Mouse (Mus musculus): ENCODE results near the gene Otub2. TPM values are rescaled to one million over a fixed set of nuclear protein-coding genes. Genes with fewer than 3 reads are reported as not detected.

Gene Otub2
- polyA plus RNA-seq, 1 experiment from 2014 or later, result 12.1 TPM

- Histone ChIP-seq H3K9ac (ENCODE audit: low read depth, low read length) (peak overlapping the region; percentile 83), H3K27ac (ENCODE audit: low read depth, low read length) (no peak overlapping the region), H3K9me3 (ENCODE audit: control insufficient read depth, low read length) (no peaks in the 10 kb centered on the region), H3K27me3 (ENCODE audit: control insufficient read depth, insufficient read depth, low read length) (no peaks in the 10 kb centered on the region), H3K4me3 (ENCODE audit: low read depth, low read length) (peak overlapping the region; percentile 95), H3K4me2 (replicated peaks; ENCODE audit: low read depth, low read length) (peak overlapping the region; percentile 77), H3K36me3 (ENCODE audit: control insufficient read depth, insufficient read depth, low read length) (no peaks in the 10 kb centered on the region), H3K4me1 (replicated peaks; ENCODE audit: control insufficient read depth, insufficient read depth, low read length) (no peaks in the 10 kb centered on the region)
- ATAC-seq (ENCODE audit: low FRiP score), result no peak; the same call in 1 of the 2 replicates
- DNase-seq (ENCODE audit: low spot score), result no peak
- WGBS, result 12% methylated on average over 33 of the region's 33 CpGs
Measured at GRCm38 (mm10) chr12:103425016-103425728, 36.7 kb downstream of the Otub2 start.

- Histone ChIP-seq H3K9ac (ENCODE audit: low read depth, low read length) (peak within 1 kb of the TSS; percentile 83), H3K36me3 (ENCODE audit: control insufficient read depth, insufficient read depth, low read length) (no peaks in the 10 kb centered on the region), H3K27ac (ENCODE audit: low read depth, low read length) (no peak within 1 kb of the TSS), H3K4me2 (replicated peaks; ENCODE audit: low read depth, low read length) (peak within 1 kb of the TSS; percentile 77), H3K9me3 (ENCODE audit: control insufficient read depth, low read length) (no peaks in the 10 kb centered on the region), H3K4me1 (replicated peaks; ENCODE audit: control insufficient read depth, insufficient read depth, low read length) (no peaks in the 10 kb centered on the region), H3K4me3 (ENCODE audit: low read depth, low read length) (peak within 1 kb of the TSS; percentile 95), H3K27me3 (ENCODE audit: control insufficient read depth, insufficient read depth, low read length) (no peaks in the 10 kb centered on the region)
- peak; percentile 99 for DNase-seq (ENCODE audit: low spot score)
- WGBS, result 2% methylated on average over 33 of the region's 33 CpGs
- ATAC-seq (ENCODE audit: low FRiP score), result peak; percentile 100
Measured at GRCm38 (mm10) chr12:103425729-103426470, 37.4 kb downstream of the Otub2 start, which contains the start of gene Ddx24. TSS of gene Ddx24 (minus strand) at chr12:103425830.

GRCm38 (mm10) chr12:103426710-103427109 is 38.2 kb downstream of the Otub2 start:
- no peak overlapping the region for H3K27ac ChIP-seq (ENCODE audit: low read depth, low read length)
- WGBS, result 88% methylated on average over 7 of the region's 7 CpGs
- ATAC-seq (ENCODE audit: low FRiP score), result no peak
- no peak overlapping the region for H3K9ac ChIP-seq (ENCODE audit: low read depth, low read length)
- H3K4me3 ChIP-seq (ENCODE audit: low read depth, low read length), result no peak overlapping the region
- H3K4me1 ChIP-seq (replicated peaks; ENCODE audit: control insufficient read depth, insufficient read depth, low read length), result no peaks in the 10 kb centered on the region
- no peaks in the 10 kb centered on the region for H3K27me3 ChIP-seq (ENCODE audit: control insufficient read depth, insufficient read depth, low read length)
- no peak overlapping the region for H3K4me2 ChIP-seq (replicated peaks; ENCODE audit: low read depth, low read length)
- no peaks in the 10 kb centered on the region for H3K36me3 ChIP-seq (ENCODE audit: control insufficient read depth, insufficient read depth, low read length)
- no peak for DNase-seq (ENCODE audit: low spot score)
- no peaks in the 10 kb centered on the region for H3K9me3 ChIP-seq (ENCODE audit: control insufficient read depth, low read length)

GRCm38 (mm10) chr12:103433430-103433829 is 44.9 kb downstream of the Otub2 start:
- DNase-seq (ENCODE audit: low spot score) (no peak), ATAC-seq (ENCODE audit: low FRiP score) (no peak)
- H3K36me3 ChIP-seq (ENCODE audit: control insufficient read depth, insufficient read depth, low read length), result no peaks in the 10 kb centered on the region
- no peak overlapping the region for H3K4me2 ChIP-seq (replicated peaks; ENCODE audit: low read depth, low read length)
- H3K9me3 ChIP-seq (ENCODE audit: control insufficient read depth, low read length), result no peaks in the 10 kb centered on the region
- no peak overlapping the region for H3K9ac ChIP-seq (ENCODE audit: low read depth, low read length)
- 93% methylated on average over 2 of the region's 2 CpGs for WGBS
- H3K4me1 ChIP-seq (replicated peaks; ENCODE audit: control insufficient read depth, insufficient read depth, low read length), result no peaks in the 10 kb centered on the region
- H3K27ac ChIP-seq (ENCODE audit: low read depth, low read length), result no peak overlapping the region
- no peaks in the 10 kb centered on the region for H3K27me3 ChIP-seq (ENCODE audit: control insufficient read depth, insufficient read depth, low read length)
- no peak overlapping the region for H3K4me3 ChIP-seq (ENCODE audit: low read depth, low read length)

GRCm38 (mm10) chr12:103433986-103434731 is 45.7 kb downstream of the Otub2 start, which contains the start of gene Ifi27:
TSS of gene Ifi27 (plus strand) at chr12:103434211.
- Histone ChIP-seq H3K4me2 (replicated peaks; ENCODE audit: low read depth, low read length) (no peak within 1 kb of the TSS), H3K27ac (ENCODE audit: low read depth, low read length) (no peak within 1 kb of the TSS), H3K9me3 (ENCODE audit: control insufficient read depth, low read length) (no peaks in the 10 kb centered on the region), H3K27me3 (ENCODE audit: control insufficient read depth, insufficient read depth, low read length) (no peaks in the 10 kb centered on the region), H3K4me3 (ENCODE audit: low read depth, low read length) (no peak within 1 kb of the TSS), H3K9ac (ENCODE audit: low read depth, low read length) (no peak within 1 kb of the TSS), H3K4me1 (replicated peaks; ENCODE audit: control insufficient read depth, insufficient read depth, low read length) (no peaks in the 10 kb centered on the region), H3K36me3 (ENCODE audit: control insufficient read depth, insufficient read depth, low read length) (no peaks in the 10 kb centered on the region)
- DNase-seq (ENCODE audit: low spot score) (no peak), ATAC-seq (ENCODE audit: low FRiP score) (no peak)
- WGBS, result 77% methylated on average over 8 of the region's 8 CpGs

GRCm38 (mm10) chr12:103434861-103435260 is 46.4 kb downstream of the Otub2 start:
- no peak overlapping the region for H3K4me2 ChIP-seq (replicated peaks; ENCODE audit: low read depth, low read length)
- no peaks in the 10 kb centered on the region for H3K9me3 ChIP-seq (ENCODE audit: control insufficient read depth, low read length)
- H3K27ac ChIP-seq (ENCODE audit: low read depth, low read length), result no peak overlapping the region
- H3K4me3 ChIP-seq (ENCODE audit: low read depth, low read length), result no peak overlapping the region
- no peaks in the 10 kb centered on the region for H3K36me3 ChIP-seq (ENCODE audit: control insufficient read depth, insufficient read depth, low read length)
- no peaks in the 10 kb centered on the region for H3K27me3 ChIP-seq (ENCODE audit: control insufficient read depth, insufficient read depth, low read length)
- ATAC-seq (ENCODE audit: low FRiP score), result no peak
- no peak for DNase-seq (ENCODE audit: low spot score)
- no peak overlapping the region for H3K9ac ChIP-seq (ENCODE audit: low read depth, low read length)
- no peaks in the 10 kb centered on the region for H3K4me1 ChIP-seq (replicated peaks; ENCODE audit: control insufficient read depth, insufficient read depth, low read length)

- no peak overlapping the region for H3K4me3 ChIP-seq (ENCODE audit: low read depth, low read length)
- no peaks in the 10 kb centered on the region for H3K36me3 ChIP-seq (ENCODE audit: control insufficient read depth, insufficient read depth, low read length)
- 83% methylated on average over 1 of the region's 1 CpGs for WGBS
- H3K27me3 ChIP-seq (ENCODE audit: control insufficient read depth, insufficient read depth, low read length), result no peaks in the 10 kb centered on the region
- H3K4me2 ChIP-seq (replicated peaks; ENCODE audit: low read depth, low read length), result no peak overlapping the region
- no peak for ATAC-seq (ENCODE audit: low FRiP score)
- DNase-seq (ENCODE audit: low spot score), result no peak
- no peaks in the 10 kb centered on the region for H3K4me1 ChIP-seq (replicated peaks; ENCODE audit: control insufficient read depth, insufficient read depth, low read length)
- H3K9me3 ChIP-seq (ENCODE audit: control insufficient read depth, low read length), result no peaks in the 10 kb centered on the region
- no peak overlapping the region for H3K9ac ChIP-seq (ENCODE audit: low read depth, low read length)
- no peak overlapping the region for H3K27ac ChIP-seq (ENCODE audit: low read depth, low read length)
Measured at GRCm38 (mm10) chr12:103437601-103438000, 49.1 kb downstream of the Otub2 start.

GRCm38 (mm10) chr12:103443524-103443923 is 55.0 kb downstream of the Otub2 start, which contains the start of gene Ifi27l2a:
TSS of gene Ifi27l2a (minus strand) at chr12:103443680.
- H3K9ac ChIP-seq (ENCODE audit: low read depth, low read length), result no peak within 1 kb of the TSS

More at GRCm38 (mm10) chr12:103443524-103443923, 55.0 kb downstream of the Otub2 start, which contains the start of gene Ifi27l2a:
- no peak for DNase-seq (ENCODE audit: low spot score)
- H3K36me3 ChIP-seq (ENCODE audit: control insufficient read depth, insufficient read depth, low read length), result no peaks in the 10 kb centered on the region
- no peaks in the 10 kb centered on the region for H3K27me3 ChIP-seq (ENCODE audit: control insufficient read depth, insufficient read depth, low read length)
- no peaks in the 10 kb centered on the region for H3K4me1 ChIP-seq (replicated peaks; ENCODE audit: control insufficient read depth, insufficient read depth, low read length)
- no peaks in the 10 kb centered on the region for H3K9me3 ChIP-seq (ENCODE audit: control insufficient read depth, low read length)
- no peak for ATAC-seq (ENCODE audit: low FRiP score)
- H3K27ac ChIP-seq (ENCODE audit: low read depth, low read length), result no peak within 1 kb of the TSS
- H3K4me3 ChIP-seq (ENCODE audit: low read depth, low read length), result no peak within 1 kb of the TSS
- H3K4me2 ChIP-seq (replicated peaks; ENCODE audit: low read depth, low read length), result no peak within 1 kb of the TSS
- WGBS, result 52% methylated on average over 3 of the region's 3 CpGs

Measured in hindbrain, embryonic 11.5 days (tissue).